Mouse (Mus musculus): ENCODE measurements at regions not wholly inside any gene's neighbourhood (a gene's known extent, or its start where the extent isn't known, plus 50 kb on each side); places are given as distances from the start of the nearest gene placed in this dataset.

- no peak overlapping the region for H3K4me3 ChIP-seq
- H3K9me3 ChIP-seq: no peaks in the 10 kb centered on the region
- no peaks in the 10 kb centered on the region for H3K36me3 ChIP-seq (replicated peaks)
- H3K27me3 ChIP-seq (replicated peaks; ENCODE audit: low read depth, poor library complexity, severe bottlenecking): no peaks in the 10 kb centered on the region
- no peak overlapping the region for H3K27ac ChIP-seq (replicated peaks)
- DNase-seq (ENCODE audit: low spot score): no peak
- H3K4me1 ChIP-seq: 0 out of 2 replicates have a peak, but pooled peaks cover 3% of the 10 kb centered on the region
- WGBS: 87% methylated on average over 3 of the region's 3 CpGs
These were observed 76.2 kb upstream of the Cpeb2 start for GRCm38 (mm10) chr5:43156771-43157170.

DNA sequence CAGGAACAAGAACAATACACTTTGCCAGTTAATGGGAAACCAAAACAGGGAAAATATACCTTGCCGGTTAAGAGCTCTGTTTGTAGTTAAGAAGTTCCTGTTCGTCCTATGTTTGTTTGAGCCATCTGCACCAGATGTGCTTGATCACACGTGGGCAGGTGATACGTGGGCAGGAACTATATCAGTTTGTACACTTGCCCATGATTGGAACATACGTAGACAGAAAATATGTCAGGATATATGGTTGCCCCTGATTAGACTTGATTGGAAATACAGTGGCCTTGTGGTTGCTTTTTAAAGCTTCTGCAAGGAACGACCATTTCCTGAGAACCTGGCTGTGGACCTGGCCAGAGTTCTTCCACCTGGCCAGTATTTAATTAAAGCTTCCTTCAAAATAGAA is 72.8 kb upstream of the Cpeb2 start:
- H3K4me1 ChIP-seq: no peaks in the 10 kb centered on the region
- no peak overlapping the region for H3K27ac ChIP-seq (replicated peaks)
- 87% methylated on average over 6 of the region's 6 CpGs for WGBS
- H3K36me3 ChIP-seq (replicated peaks): no peaks in the 10 kb centered on the region
- no peaks in the 10 kb centered on the region for H3K27me3 ChIP-seq (replicated peaks; ENCODE audit: low read depth, poor library complexity, severe bottlenecking)
- DNase-seq (ENCODE audit: low spot score): no peak
- no peak overlapping the region for H3K4me3 ChIP-seq
- no peaks in the 10 kb centered on the region for H3K9me3 ChIP-seq

DNA sequence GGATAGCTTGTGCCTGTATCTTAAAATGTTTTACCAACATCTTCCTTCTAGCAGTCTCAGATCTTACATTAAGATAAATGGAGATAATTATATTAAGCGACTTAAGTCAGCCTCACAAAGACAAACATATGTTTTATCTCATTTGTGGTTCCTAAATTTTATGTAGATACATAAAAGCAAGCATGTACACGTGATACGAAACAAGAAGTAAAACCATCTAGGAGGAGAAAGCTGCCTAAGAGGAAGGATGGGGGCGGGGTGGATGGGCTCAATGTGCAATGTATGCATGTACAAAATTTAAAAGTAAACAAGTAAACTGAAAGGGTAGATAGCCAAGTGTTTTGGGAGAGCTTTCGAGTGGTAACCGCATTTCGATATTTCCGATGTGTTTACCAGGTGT is 51.5 kb upstream of the Cpeb2 start:
- H3K4me1 ChIP-seq: no peaks in the 10 kb centered on the region
- DNase-seq (ENCODE audit: low spot score): no peak
- no peak overlapping the region for H3K27ac ChIP-seq (replicated peaks)
- H3K27me3 ChIP-seq (replicated peaks; ENCODE audit: low read depth, poor library complexity, severe bottlenecking): no peaks in the 10 kb centered on the region
- H3K9me3 ChIP-seq: no peaks in the 10 kb centered on the region
- no peak overlapping the region for H3K4me3 ChIP-seq
- no peaks in the 10 kb centered on the region for H3K36me3 ChIP-seq (replicated peaks)
- WGBS: 90% methylated on average over 8 of the region's 8 CpGs
